Mouse (Mus musculus) heart, embryonic 11.5 days (tissue): ENCODE measurements around the gene Dhx35. TPM values are rescaled to one million over a fixed set of nuclear protein-coding genes. Genes with fewer than 3 reads are reported as not detected.

ENCODE experiments used
- ATAC-seq: fragments of 200-750 bp; cut with Nextera tagmentation; replicated peaks from 2 replicates; pipeline ENCODE4 v1.8.0; 2017; ENCODE audit warnings: moderate library complexity; ENCODE audit not compliant: insufficient number of reproducible peaks, low FRiP score, low TSS enrichment
- H3K27ac ChIP-seq: fragments of 300-500 bp; sonication (generic); 2 replicates; pipeline ENCODE4 v1.5.1; 2014; ENCODE audit warnings: mild to moderate bottlenecking, low read depth, low read length
- H3K27me3 ChIP-seq: fragments of 300-500 bp; sonication (generic); 2 replicates; pipeline ENCODE4 v1.6.1; 2014; ENCODE audit warnings: mild to moderate bottlenecking, low read length, mixed read lengths; ENCODE audit not compliant: control insufficient read depth, insufficient read depth
- H3K36me3 ChIP-seq: fragments of 300-500 bp; sonication (generic); 2 replicates; pipeline ENCODE4 v1.6.1; 2014; ENCODE audit warnings: mild to moderate bottlenecking, low read length, moderate library complexity, mixed read lengths; ENCODE audit not compliant: control insufficient read depth, insufficient read depth
- H3K4me1 ChIP-seq: fragments of 300-500 bp; sonication (generic); 2 replicates; pipeline ENCODE4 v1.6.1; 2014; ENCODE audit warnings: low read length; ENCODE audit not compliant: control insufficient read depth, insufficient read depth
- H3K4me2 ChIP-seq: fragments of 300-500 bp; sonication (generic); 2 replicates; pipeline ENCODE4 v1.6.1; 2014; ENCODE audit warnings: mild to moderate bottlenecking, moderate library complexity
- H3K4me3 ChIP-seq: fragments of 300-500 bp; sonication (generic); 2 replicates; pipeline ENCODE4 v1.5.1; 2014; ENCODE audit warnings: low read depth, low read length
- H3K9ac ChIP-seq: fragments of 300-500 bp; sonication (generic); 2 replicates; pipeline ENCODE4 v1.6.1; 2014; ENCODE audit warnings: mild to moderate bottlenecking, low read depth, low read length, moderate library complexity
- H3K9me3 ChIP-seq: fragments of 300-500 bp; sonication (generic); replicated peaks from 2 replicates; pipeline ENCODE4 v1.6.1; 2016; ENCODE audit warnings: low read length; ENCODE audit not compliant: control insufficient read depth
- WGBS: fragments of 180-500 bp; shearing (Covaris S2); extraction: QIAGEN DNeasy Blood & Tissue Kit; methylation state at CpG from one replicate; pipeline ENCODE4 v1.1.7; 2014; ENCODE audit not compliant: insufficient replicate concordance; 5-methylcytosine and 5-hydroxymethylcytosine counted together
- polyA plus RNA-seq: library from polyadenylated mRNA; unstranded; fragments of >200 nt; fragmentation: Nextera tagmentation; extraction: Ambion mirVana; gene quantifications from 2 replicates; pipeline ENCODE4 v1.2.1, GENCODE M21; 2014

Gene Dhx35
- polyA plus RNA-seq, 1 experiment from 2014 or later = 15.3 TPM

GRCm38 (mm10) chr2:158786927-158787795, 7.4 kb upstream of the Dhx35 start:
- no peak overlapping the region for H3K9ac ChIP-seq
- no peak overlapping the region for H3K4me2 ChIP-seq
- no peak overlapping the region for H3K27ac ChIP-seq
- WGBS = 84% methylated on average over 14 of the region's 14 CpGs
- peaks cover 19% of the 10 kb centered on the region for H3K36me3 ChIP-seq
- no peaks in the 10 kb centered on the region for H3K27me3 ChIP-seq
- no peak for ATAC-seq
- no peaks in the 10 kb centered on the region for H3K9me3 ChIP-seq
- no peak overlapping the region for H3K4me3 ChIP-seq
- no peaks in the 10 kb centered on the region for H3K4me1 ChIP-seq

GRCm38 (mm10) chr2:158795043-158795442, 436 bp downstream of the Dhx35 start:
- no peaks in the 10 kb centered on the region for H3K27me3 ChIP-seq
- peak; percentile 7; the same call in 1 of the 2 replicates for ATAC-seq
- H3K9me3 ChIP-seq = peaks cover 2% of the 10 kb centered on the region; the same call in 1 of the 2 replicates
- H3K4me2 ChIP-seq = peak overlapping the region; percentile 88
- H3K4me3 ChIP-seq = peak overlapping the region; percentile 71
- H3K9ac ChIP-seq = peak overlapping the region; percentile 75
- peaks cover 5% of the 10 kb centered on the region; the same call in 1 of the 2 replicates for H3K36me3 ChIP-seq
- 0 out of 2 replicates have a peak, but pooled peaks cover 8% of the 10 kb centered on the region for H3K4me1 ChIP-seq
- H3K27ac ChIP-seq = peak overlapping the region; percentile 73
- 6% methylated on average over 15 of the region's 15 CpGs for WGBS

GRCm38 (mm10) chr2:158795875-158796274, 1.3 kb downstream of the Dhx35 start:
- Histone ChIP-seq H3K36me3 (peaks cover 6% of the 10 kb centered on the region; the same call in 1 of the 2 replicates), H3K27me3 (no peaks in the 10 kb centered on the region), H3K4me2 (no peak overlapping the region), H3K27ac (no peak overlapping the region), H3K9me3 (peaks cover 2% of the 10 kb centered on the region; the same call in 1 of the 2 replicates), H3K4me3 (no peak overlapping the region), H3K4me1 (0 out of 2 replicates have a peak, but pooled peaks cover 8% of the 10 kb centered on the region), H3K9ac (no peak overlapping the region)
- ATAC-seq = no peak
- 81% methylated on average over 2 of the region's 2 CpGs for WGBS

- H3K9me3 ChIP-seq = peaks cover 2% of the 10 kb centered on the region; the same call in 1 of the 2 replicates
- H3K27ac ChIP-seq = no peak overlapping the region
- H3K4me2 ChIP-seq = no peak overlapping the region
- 73% methylated on average over 4 of the region's 4 CpGs for WGBS
- ATAC-seq = no peak
- no peak overlapping the region for H3K9ac ChIP-seq
- no peak overlapping the region for H3K4me3 ChIP-seq
- H3K4me1 ChIP-seq = 0 out of 2 replicates have a peak, but pooled peaks cover 4% of the 10 kb centered on the region
- H3K27me3 ChIP-seq = no peaks in the 10 kb centered on the region
- H3K36me3 ChIP-seq = peaks cover 11% of the 10 kb centered on the region
These were observed 4.7 kb downstream of the Dhx35 start for GRCm38 (mm10) chr2:158799328-158799727.

- Histone ChIP-seq H3K27ac (no peak overlapping the region), H3K36me3 (peaks cover 11% of the 10 kb centered on the region), H3K27me3 (no peaks in the 10 kb centered on the region), H3K4me1 (no peaks in the 10 kb centered on the region), H3K9me3 (peaks cover 2% of the 10 kb centered on the region; the same call in 1 of the 2 replicates), H3K4me2 (no peak overlapping the region), H3K4me3 (no peak overlapping the region), H3K9ac (no peak overlapping the region)
- 93% methylated on average over 8 of the region's 8 CpGs for WGBS
- ATAC-seq = no peak
These were observed 6.2 kb downstream of the Dhx35 start for GRCm38 (mm10) chr2:158800788-158801187.

GRCm38 (mm10) chr2:158803575-158803974, 9.0 kb downstream of the Dhx35 start:
- no peak for ATAC-seq
- Histone ChIP-seq H3K4me3 (no peak overlapping the region), H3K4me1 (no peaks in the 10 kb centered on the region), H3K27ac (no peak overlapping the region), H3K9ac (no peak overlapping the region), H3K36me3 (peaks cover 15% of the 10 kb centered on the region), H3K4me2 (no peak overlapping the region), H3K9me3 (peaks cover 2% of the 10 kb centered on the region; the same call in 1 of the 2 replicates), H3K27me3 (no peaks in the 10 kb centered on the region)
- WGBS = 87% methylated on average over 8 of the region's 8 CpGs

GRCm38 (mm10) chr2:158815686-158816085, 21.1 kb downstream of the Dhx35 start:
- no peaks in the 10 kb centered on the region for H3K27me3 ChIP-seq
- peaks cover 15% of the 10 kb centered on the region for H3K36me3 ChIP-seq
- no peak overlapping the region for H3K4me2 ChIP-seq
- no peaks in the 10 kb centered on the region for H3K9me3 ChIP-seq
- no peak for ATAC-seq
- no peak overlapping the region for H3K4me3 ChIP-seq
- H3K9ac ChIP-seq = no peak overlapping the region
- H3K27ac ChIP-seq = no peak overlapping the region
- no peaks in the 10 kb centered on the region for H3K4me1 ChIP-seq

GRCm38 (mm10) chr2:158816239-158816638, 21.6 kb downstream of the Dhx35 start:
- peaks cover 15% of the 10 kb centered on the region for H3K36me3 ChIP-seq
- no peak overlapping the region for H3K4me2 ChIP-seq
- no peaks in the 10 kb centered on the region for H3K27me3 ChIP-seq
- ATAC-seq = no peak
- H3K4me1 ChIP-seq = no peaks in the 10 kb centered on the region
- no peaks in the 10 kb centered on the region for H3K9me3 ChIP-seq
- H3K27ac ChIP-seq = no peak overlapping the region
- WGBS = 80% methylated on average over 4 of the region's 4 CpGs
- no peak overlapping the region for H3K9ac ChIP-seq
- H3K4me3 ChIP-seq = no peak overlapping the region
